Mouse (Mus musculus) limb, embryonic 11.5 days (tissue): ENCODE measurements around the gene Mtmr1. TPM values are rescaled to one million over a fixed set of nuclear protein-coding genes. Genes with fewer than 3 reads are reported as not detected.
"Not testable (repeated sequence)": the region's sequence is repeated elsewhere in the genome, so short reads cannot be mapped to it uniquely, and the experiment has no call there.

Experiments
- ATAC-seq: fragments of 200-750 bp; cut with Nextera tagmentation; 2 replicates; pipeline ENCODE4 v1.8.0; 2017; ENCODE audit warnings: low read depth; ENCODE audit not compliant: insufficient number of reproducible peaks, low FRiP score, low TSS enrichment
- DNase-seq: peaks from one replicate; pipeline ENCODE4 v3.0.0-alpha.2; 2015; ENCODE audit warnings: low spot score
- H3K27ac ChIP-seq: fragments of 300-500 bp; sonication (generic); replicated peaks from 2 replicates; pipeline ENCODE4 v1.5.1; 2014; ENCODE audit warnings: low read depth, mild to moderate bottlenecking, low read length
- H3K27me3 ChIP-seq: fragments of 300-500 bp; sonication (generic); 2 replicates; pipeline ENCODE4 v1.6.1; 2014; ENCODE audit warnings: mild to moderate bottlenecking, low read length, mixed read lengths; ENCODE audit not compliant: control insufficient read depth, insufficient read depth
- H3K36me3 ChIP-seq: fragments of 300-500 bp; sonication (generic); 2 replicates; pipeline ENCODE4 v1.6.1; 2014; ENCODE audit warnings: mild to moderate bottlenecking, low read length, moderate library complexity, mixed read lengths; ENCODE audit not compliant: control insufficient read depth, insufficient read depth
- H3K4me1 ChIP-seq: fragments of 300-500 bp; sonication (generic); 2 replicates; pipeline ENCODE4 v1.6.1; 2014; ENCODE audit warnings: low read length, mixed read lengths; ENCODE audit not compliant: control insufficient read depth, insufficient read depth
- H3K4me2 ChIP-seq: fragments of 300-500 bp; sonication (generic); 2 replicates; pipeline ENCODE4 v1.6.1; 2014; ENCODE audit warnings: low read depth, mild to moderate bottlenecking, moderate library complexity; ENCODE audit not compliant: severe bottlenecking
- H3K4me3 ChIP-seq: fragments of 300-500 bp; sonication (generic); 2 replicates; pipeline ENCODE4 v1.5.1; 2014; ENCODE audit warnings: low read depth, low read length
- H3K9ac ChIP-seq: fragments of 300-500 bp; sonication (generic); 2 replicates; pipeline ENCODE4 v1.6.1; 2014; ENCODE audit warnings: mild to moderate bottlenecking, low read length
- H3K9me3 ChIP-seq: fragments of 300-500 bp; sonication (generic); 2 replicates; pipeline ENCODE4 v1.6.1; 2016; ENCODE audit warnings: low read length; ENCODE audit not compliant: control insufficient read depth
- WGBS: fragments of 180-500 bp; shearing (Covaris S2); extraction: QIAGEN DNeasy Blood & Tissue Kit; methylation state at CpG from one replicate; pipeline ENCODE4 v1.1.7; 2014; 5-methylcytosine and 5-hydroxymethylcytosine counted together
- polyA plus RNA-seq: library from polyadenylated mRNA; unstranded; fragments of >200 nt; fragmentation: Nextera tagmentation; extraction: Ambion mirVana; gene quantifications from 2 replicates; pipeline ENCODE4 v1.2.1, GENCODE M21; 2014

The Mtmr1 gene
- polyA plus RNA-seq = 7.1 and 8.9 TPM in 2 replicates

GRCm38 (mm10) chrX:71364554-71364991, at the start of gene Mtmr1:
TSS of gene Mtmr1 (plus strand) at chrX:71364760.
- 20% methylated on average over 25 of the region's 47 CpGs for WGBS
- Histone ChIP-seq H3K9ac (peak within 1 kb of the TSS; percentile 59), H3K9me3 (no peaks in the 10 kb centered on the region), H3K27me3 (no peaks in the 10 kb centered on the region), H3K36me3 (no peaks in the 10 kb centered on the region), H3K4me3 (peak within 1 kb of the TSS; percentile 53), H3K4me2 (peak within 1 kb of the TSS; percentile 56), H3K27ac (no peak within 1 kb of the TSS), H3K4me1 (no peaks in the 10 kb centered on the region)
- DNase-seq (peak; percentile 78), ATAC-seq (peak; percentile 89)

- H3K9me3 ChIP-seq = no peaks in the 10 kb centered on the region
- H3K27me3 ChIP-seq = no peaks in the 10 kb centered on the region
- H3K4me2 ChIP-seq = no peak overlapping the region
- DNase-seq (no peak), ATAC-seq (no peak)
- H3K4me3 ChIP-seq = no peak overlapping the region
- WGBS = 71% methylated on average over 1 of the region's 1 CpGs
- H3K4me1 ChIP-seq = no peaks in the 10 kb centered on the region
- H3K9ac ChIP-seq = no peak overlapping the region
- no peak overlapping the region for H3K27ac ChIP-seq
- H3K36me3 ChIP-seq = no peaks in the 10 kb centered on the region
Measured at GRCm38 (mm10) chrX:71352033-71352432, 12.5 kb upstream of the Mtmr1 start.

GRCm38 (mm10) chrX:71355331-71355730, 9.2 kb upstream of the Mtmr1 start:
- Histone ChIP-seq H3K4me3 (no peak overlapping the region), H3K36me3 (no peaks in the 10 kb centered on the region), H3K4me1 (no peaks in the 10 kb centered on the region), H3K27ac (no peak overlapping the region), H3K9ac (no peak overlapping the region), H3K9me3 (no peaks in the 10 kb centered on the region), H3K4me2 (no peak overlapping the region), H3K27me3 (no peaks in the 10 kb centered on the region)
- ATAC-seq (no peak), DNase-seq (no peak)
- WGBS = 58% methylated on average over 1 of the region's 1 CpGs

GRCm38 (mm10) chrX:71361793-71362192, 2.8 kb upstream of the Mtmr1 start:
- WGBS = 82% methylated on average over 10 of the region's 10 CpGs
- not testable (repeated sequence) for H3K4me2 ChIP-seq, H3K36me3 ChIP-seq, DNase-seq, ATAC-seq, H3K27me3 ChIP-seq, H3K9ac ChIP-seq, H3K9me3 ChIP-seq, H3K4me1 ChIP-seq, H3K27ac ChIP-seq, H3K4me3 ChIP-seq

GRCm38 (mm10) chrX:71364062-71364461, 498 bp upstream of the Mtmr1 start:
- H3K36me3 ChIP-seq = no peaks in the 10 kb centered on the region
- H3K4me1 ChIP-seq = no peaks in the 10 kb centered on the region
- H3K4me2 ChIP-seq = peak overlapping the region; percentile 56
- peak overlapping the region; percentile 53; the same call in 1 of the 2 replicates for H3K4me3 ChIP-seq
- WGBS = 72% methylated on average over 5 of the region's 5 CpGs
- DNase-seq (no peak), ATAC-seq (no peak)
- H3K27me3 ChIP-seq = no peaks in the 10 kb centered on the region
- no peak overlapping the region; the same call in 1 of the 2 replicates for H3K9ac ChIP-seq
- no peaks in the 10 kb centered on the region for H3K9me3 ChIP-seq
- H3K27ac ChIP-seq = no peak overlapping the region

GRCm38 (mm10) chrX:71365011-71365410, 451 bp downstream of the Mtmr1 start:
- ATAC-seq (peak; percentile 65), DNase-seq (no peak)
- Histone ChIP-seq H3K27me3 (no peaks in the 10 kb centered on the region), H3K36me3 (no peaks in the 10 kb centered on the region), H3K4me3 (peak overlapping the region; percentile 53), H3K9me3 (no peaks in the 10 kb centered on the region), H3K4me2 (peak overlapping the region; percentile 56), H3K9ac (peak overlapping the region; percentile 59), H3K4me1 (no peaks in the 10 kb centered on the region), H3K27ac (no peak overlapping the region)
- 21% methylated on average over 7 of the region's 20 CpGs for WGBS

GRCm38 (mm10) chrX:71365510-71365909, 950 bp downstream of the Mtmr1 start:
- no peaks in the 10 kb centered on the region for H3K9me3 ChIP-seq
- 81% methylated on average over 3 of the region's 3 CpGs for WGBS
- no peaks in the 10 kb centered on the region for H3K36me3 ChIP-seq
- ATAC-seq (no peak), DNase-seq (no peak)
- no peaks in the 10 kb centered on the region for H3K4me1 ChIP-seq
- H3K4me2 ChIP-seq = peak overlapping the region; percentile 56; the same call in 1 of the 2 replicates
- H3K27ac ChIP-seq = no peak overlapping the region
- no peaks in the 10 kb centered on the region for H3K27me3 ChIP-seq
- no peak overlapping the region for H3K4me3 ChIP-seq
- H3K9ac ChIP-seq = no peak overlapping the region

- no peak overlapping the region for H3K9ac ChIP-seq
- H3K4me3 ChIP-seq = no peak overlapping the region
- H3K9me3 ChIP-seq = no peaks in the 10 kb centered on the region
Measured at GRCm38 (mm10) chrX:71366973-71367372, 2.4 kb downstream of the Mtmr1 start.

GRCm38 (mm10) chrX:71376781-71377180, 12.2 kb downstream of the Mtmr1 start:
- 77% methylated on average over 1 of the region's 1 CpGs for WGBS

More at GRCm38 (mm10) chrX:71366973-71367372, 2.4 kb downstream of the Mtmr1 start:
- no peaks in the 10 kb centered on the region for H3K27me3 ChIP-seq
- no peak overlapping the region for H3K4me2 ChIP-seq
- H3K27ac ChIP-seq = no peak overlapping the region
- no peaks in the 10 kb centered on the region for H3K36me3 ChIP-seq
- ATAC-seq (no peak), DNase-seq (no peak)
- no peaks in the 10 kb centered on the region for H3K4me1 ChIP-seq

More at GRCm38 (mm10) chrX:71376781-71377180, 12.2 kb downstream of the Mtmr1 start:
- no peak for ATAC-seq
- Histone ChIP-seq H3K9ac (no peak overlapping the region), H3K4me2 (no peak overlapping the region), H3K36me3 (no peaks in the 10 kb centered on the region), H3K27me3 (no peaks in the 10 kb centered on the region), H3K27ac (no peak overlapping the region), H3K9me3 (no peaks in the 10 kb centered on the region), H3K4me1 (no peaks in the 10 kb centered on the region), H3K4me3 (no peak overlapping the region)
- DNase-seq = no peak
